Mouse (Mus musculus) megakaryocyte, embryonic 14.5 days (primary cell): Measurements from ENCODE around the gene Gm44579. TPM values are rescaled to one million over a fixed set of nuclear protein-coding genes. Genes with fewer than 3 reads are reported as not detected.

Source experiments
- H3K27me3 ChIP-seq: replicated peaks from 2 replicates; pipeline ENCODE3; 2012; ENCODE audit warnings: inconsistent platforms
- H3K36me3 ChIP-seq: replicated peaks from 2 replicates; pipeline ENCODE3; 2012; ENCODE audit warnings: low read length, inconsistent platforms, mixed read lengths
- H3K4me1 ChIP-seq: 2 replicates; pipeline ENCODE4 v1.6.1; 2012; ENCODE audit warnings: inconsistent platforms
- H3K4me3 ChIP-seq: replicated peaks from 2 replicates; pipeline ENCODE3; 2012; ENCODE audit warnings: moderate library complexity, mild to moderate bottlenecking, inconsistent platforms
- H3K9me3 ChIP-seq: 2 replicates; pipeline ENCODE4 v1.6.1; 2012; ENCODE audit warnings: inconsistent platforms
- FLI1 ChIP-seq: IDR thresholded peaks from 2 replicates; pipeline ENCODE4 v1.6.1; 2012; ENCODE audit warnings: low read length, inconsistent platforms, mixed read lengths
- GATA1 ChIP-seq: IDR thresholded peaks from 3 replicates; pipeline ENCODE4 v1.6.1; 2012; ENCODE audit warnings: mixed read lengths, low read length, inconsistent platforms, borderline replicate concordance
- polyA plus RNA-seq: library from polyadenylated mRNA; stranded (reverse); fragments of >175 nt; gene quantifications from 2 replicates; pipeline ENCODE4 v1.2.3, GENCODE M21; 2012; ENCODE audit warnings: low replicate concordance; ENCODE audit not compliant: insufficient read depth

Gene Gm44579
- polyA plus RNA-seq, 1 experiment = not detected

DNA sequence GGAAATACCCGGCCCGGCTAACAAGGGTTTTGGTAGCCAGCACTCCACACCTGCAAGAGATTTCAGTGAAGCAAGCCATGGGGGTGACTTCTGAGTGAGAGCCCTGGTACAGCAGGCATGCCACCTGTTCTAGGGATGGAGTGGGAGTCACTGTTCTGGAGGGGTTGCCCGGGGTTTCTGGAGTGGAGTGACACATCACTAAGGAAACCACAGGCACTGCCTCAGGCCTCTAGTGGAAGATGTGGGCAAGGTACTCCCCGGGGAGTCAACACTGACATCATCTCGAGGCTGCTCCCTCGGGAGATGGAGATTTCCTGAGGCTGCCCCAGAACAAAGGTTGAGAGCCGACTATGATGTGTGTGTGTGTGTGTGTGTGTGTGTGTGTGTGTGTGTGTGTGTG is 50.4 kb downstream of the Gm44579 start:
- no peak overlapping the region for H3K4me3 ChIP-seq
- peaks cover 82% of the 10 kb centered on the region for H3K27me3 ChIP-seq
- TF ChIP-seq FLI1 (no peak), GATA1 (no peak)
- peaks cover 22% of the 10 kb centered on the region for H3K4me1 ChIP-seq
- no peaks in the 10 kb centered on the region for H3K36me3 ChIP-seq
- H3K9me3 ChIP-seq = no peaks in the 10 kb centered on the region

GRCm38 (mm10) chr15:98168622-98169004 is 52.2 kb downstream of the Gm44579 start:
- Histone ChIP-seq H3K36me3 (no peaks in the 10 kb centered on the region), H3K27me3 (peaks cover 95% of the 10 kb centered on the region), H3K4me3 (peak overlapping the region; percentile 76), H3K9me3 (no peaks in the 10 kb centered on the region), H3K4me1 (peaks cover 22% of the 10 kb centered on the region)
- no peak for TF ChIP-seq GATA1
- no peak for TF ChIP-seq FLI1

DNA sequence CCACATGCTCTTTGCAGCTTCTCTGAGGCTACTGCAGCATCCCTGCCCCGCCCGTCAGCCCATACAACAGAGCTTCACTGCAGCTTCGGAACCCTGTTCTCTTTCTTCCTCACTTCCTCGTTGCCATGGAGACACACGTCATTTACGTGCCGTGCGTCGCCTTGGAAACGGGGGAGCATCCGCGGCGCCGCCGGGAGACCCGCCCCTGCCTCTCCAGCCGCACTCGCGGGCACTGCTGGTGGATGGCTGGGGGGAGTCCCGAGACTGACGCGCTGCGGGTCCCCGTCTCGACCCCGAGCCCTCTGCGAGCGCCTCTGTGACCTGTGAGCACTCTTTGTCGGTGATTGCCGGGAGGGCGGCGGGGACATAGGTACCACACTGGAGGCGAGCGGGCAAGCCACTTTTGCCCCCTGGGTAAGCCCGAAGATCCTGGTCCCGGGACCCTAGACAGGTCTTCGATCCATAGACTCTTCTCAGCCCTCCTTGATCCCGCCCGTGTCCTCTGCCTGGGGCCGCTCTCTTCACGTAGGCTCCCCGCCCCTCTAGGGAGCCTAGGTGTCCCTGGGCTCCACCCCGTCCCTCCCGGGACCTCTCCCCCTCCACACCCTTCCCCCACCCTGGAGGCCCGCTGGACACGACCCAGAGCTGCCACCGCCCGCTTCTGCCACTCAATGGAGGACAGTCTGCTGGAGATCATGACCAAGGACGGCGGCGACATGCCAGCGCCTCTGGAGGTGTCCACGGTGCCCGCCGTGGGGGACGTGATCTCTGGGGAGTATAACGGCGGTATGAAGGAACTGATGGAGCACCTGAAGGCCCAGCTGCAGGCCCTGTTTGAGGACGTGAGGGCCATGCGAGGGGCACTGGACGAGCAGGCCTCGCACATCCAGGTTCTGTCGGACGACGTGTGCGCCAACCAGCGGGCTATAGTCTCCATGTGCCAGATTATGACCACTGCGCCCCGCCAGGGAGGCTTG is 52.8 kb downstream of the Gm44579 start:
- no peaks in the 10 kb centered on the region for H3K36me3 ChIP-seq
- no peaks in the 10 kb centered on the region for H3K9me3 ChIP-seq
- H3K4me1 ChIP-seq = peaks cover 22% of the 10 kb centered on the region
- peaks cover 92% of the 10 kb centered on the region for H3K27me3 ChIP-seq
- peak overlapping the region; percentile 86 for H3K4me3 ChIP-seq
- no peak for TF ChIP-seq FLI1
- TF ChIP-seq GATA1 = no peak

- H3K36me3 ChIP-seq = no peaks in the 10 kb centered on the region
- peak within 1 kb of the TSS; percentile 86 for H3K4me3 ChIP-seq
- no peaks in the 10 kb centered on the region for H3K9me3 ChIP-seq
- H3K4me1 ChIP-seq = peaks cover 22% of the 10 kb centered on the region
- H3K27me3 ChIP-seq = peaks cover 89% of the 10 kb centered on the region
- TF ChIP-seq GATA1 = no peak
Measured at GRCm38 (mm10) chr15:98166963-98167644, 53.7 kb downstream of the Gm44579 start, which contains the start of gene Ccdc184. Gene Ccdc184, plus strand, starts transcription at chr15:98167158.

DNA sequence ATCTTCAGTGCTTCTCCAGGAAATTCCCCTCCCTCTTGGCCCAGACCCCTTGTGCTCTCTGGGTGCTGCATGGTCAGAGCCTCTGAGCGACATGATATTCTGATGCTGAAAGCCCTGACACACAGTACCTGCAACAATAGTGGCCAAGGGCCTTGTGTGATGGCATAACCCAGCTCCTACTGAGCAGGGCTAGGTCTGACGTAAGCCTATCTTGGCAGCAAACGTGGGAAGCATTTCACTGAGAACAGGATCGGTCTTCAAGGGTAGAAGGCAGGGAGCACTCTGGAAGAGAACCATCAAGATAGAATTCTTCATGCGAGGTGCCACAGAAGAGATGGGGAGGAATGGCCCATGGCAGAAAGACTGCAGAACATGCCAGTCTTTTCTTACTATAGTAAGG is 55.3 kb downstream of the Gm44579 start, which contains the start of gene Asb8:
TSS of gene Asb8 (minus strand) at position 101 of the 400 bp plus-strand sequence.
- TF ChIP-seq FLI1 (no peak), GATA1 (no peak)
- Histone ChIP-seq H3K36me3 (no peaks in the 10 kb centered on the region), H3K4me3 (no peak within 1 kb of the TSS), H3K4me1 (peaks cover 22% of the 10 kb centered on the region), H3K9me3 (no peaks in the 10 kb centered on the region), H3K27me3 (peaks cover 86% of the 10 kb centered on the region)

GRCm38 (mm10) chr15:98162561-98162960 is 58.2 kb downstream of the Gm44579 start:
- Histone ChIP-seq H3K27me3 (peaks cover 62% of the 10 kb centered on the region), H3K9me3 (no peaks in the 10 kb centered on the region), H3K36me3 (no peaks in the 10 kb centered on the region), H3K4me1 (peaks cover 5% of the 10 kb centered on the region), H3K4me3 (no peak overlapping the region)
- no peak for TF ChIP-seq FLI1
- no peak for TF ChIP-seq GATA1

GRCm38 (mm10) chr15:98161026-98161805 is 59.6 kb downstream of the Gm44579 start:
- Histone ChIP-seq H3K4me3 (no peak overlapping the region), H3K9me3 (no peaks in the 10 kb centered on the region), H3K4me1 (0 out of 2 replicates have a peak, but pooled peaks cover 5% of the 10 kb centered on the region), H3K36me3 (no peaks in the 10 kb centered on the region), H3K27me3 (peaks cover 52% of the 10 kb centered on the region)
- no peak for TF ChIP-seq GATA1
- no peak for TF ChIP-seq FLI1

GRCm38 (mm10) chr15:98157253-98157652 is 63.5 kb downstream of the Gm44579 start:
- Histone ChIP-seq H3K36me3 (no peaks in the 10 kb centered on the region), H3K4me3 (no peak overlapping the region), H3K4me1 (peaks cover 16% of the 10 kb centered on the region), H3K9me3 (no peaks in the 10 kb centered on the region), H3K27me3 (peaks cover 22% of the 10 kb centered on the region)
- TF ChIP-seq GATA1 = no peak
- no peak for TF ChIP-seq FLI1

GRCm38 (mm10) chr15:98155944-98156343 is 64.8 kb downstream of the Gm44579 start:
- no peaks in the 10 kb centered on the region for H3K9me3 ChIP-seq
- peaks cover 13% of the 10 kb centered on the region for H3K27me3 ChIP-seq
- TF ChIP-seq FLI1 = no peak
- no peak for TF ChIP-seq GATA1
- no peaks in the 10 kb centered on the region for H3K36me3 ChIP-seq
- H3K4me3 ChIP-seq = no peak overlapping the region
- peaks cover 16% of the 10 kb centered on the region for H3K4me1 ChIP-seq
